Mouse (Mus musculus) neural tube, embryonic 13.5 days (tissue): ENCODE data around the gene Nxf2. TPM values are rescaled to one million over a fixed set of nuclear protein-coding genes. Genes with fewer than 3 reads are reported as not detected.
"Not testable (repeated sequence)": the region's sequence is repeated elsewhere in the genome, so short reads cannot be mapped to it uniquely, and the experiment has no call there.

ENCODE experiments used
- ATAC-seq: fragments of 200-750 bp; cut with Nextera tagmentation; 2 replicates; pipeline ENCODE4 v1.8.0; 2017; ENCODE audit warnings: low read depth, mild to moderate bottlenecking, moderate TSS enrichment, moderate library complexity
- H3K27ac ChIP-seq: fragments of 300-500 bp; sonication (generic); replicated peaks from 2 replicates; pipeline ENCODE4 v1.5.1; 2015; ENCODE audit warnings: moderate library complexity, mild to moderate bottlenecking, inconsistent platforms
- H3K27me3 ChIP-seq: fragments of 300-500 bp; sonication (generic); 2 replicates; pipeline ENCODE4 v1.6.1; 2015; ENCODE audit warnings: mild to moderate bottlenecking, inconsistent platforms
- H3K36me3 ChIP-seq: fragments of 300-500 bp; sonication (generic); 2 replicates; pipeline ENCODE4 v1.6.1; 2015; ENCODE audit warnings: mild to moderate bottlenecking, inconsistent platforms
- H3K4me1 ChIP-seq: fragments of 300-500 bp; sonication (generic); replicated peaks from 2 replicates; pipeline ENCODE4 v1.6.1; 2015; ENCODE audit warnings: inconsistent platforms
- H3K4me2 ChIP-seq: fragments of 300-500 bp; sonication (generic); 2 replicates; pipeline ENCODE4 v1.6.1; 2015; ENCODE audit warnings: inconsistent platforms, mild to moderate bottlenecking, moderate library complexity
- H3K4me3 ChIP-seq: fragments of 300-500 bp; sonication (generic); 2 replicates; pipeline ENCODE4 v1.5.1; 2015; ENCODE audit warnings: mild to moderate bottlenecking, inconsistent platforms
- H3K9ac ChIP-seq: fragments of 300-500 bp; sonication (generic); 2 replicates; pipeline ENCODE4 v1.6.1; 2015; ENCODE audit warnings: moderate library complexity, mild to moderate bottlenecking, inconsistent platforms
- H3K9me3 ChIP-seq: fragments of 300-500 bp; sonication (generic); 2 replicates; pipeline ENCODE4 v1.6.1; 2016; ENCODE audit warnings: inconsistent platforms
- WGBS: fragments of 180-500 bp; shearing (Covaris S2); methylation state at CpG from one replicate; pipeline ENCODE4 v1.1.7; 2015; 5-methylcytosine and 5-hydroxymethylcytosine counted together
- polyA plus RNA-seq: library from polyadenylated mRNA; unstranded; fragments of >200 nt; fragmentation: Nextera tagmentation; extraction: Ambion mirVana; gene quantifications from 2 replicates; pipeline ENCODE4 v1.2.1, GENCODE M21; 2015

The Nxf2 gene
- polyA plus RNA-seq, 1 experiment from 2014 or later: 0.42 TPM

GRCm38 (mm10) chrX:134915745-134916144, 48.8 kb downstream of the Nxf2 start:
- no peaks in the 10 kb centered on the region for H3K36me3 ChIP-seq
- H3K4me3 ChIP-seq: no peak overlapping the region
- no peaks in the 10 kb centered on the region for H3K4me1 ChIP-seq
- 75% methylated on average over 2 of the region's 2 CpGs for WGBS
- H3K4me2 ChIP-seq: no peak overlapping the region
- no peak overlapping the region for H3K9ac ChIP-seq
- no peaks in the 10 kb centered on the region for H3K9me3 ChIP-seq
- no peak overlapping the region for H3K27ac ChIP-seq
- peaks cover 9% of the 10 kb centered on the region; the same call in 1 of the 2 replicates for H3K27me3 ChIP-seq
- no peak for ATAC-seq

GRCm38 (mm10) chrX:134915315-134915714, 49.2 kb downstream of the Nxf2 start:
- H3K9me3 ChIP-seq, ATAC-seq, H3K4me3 ChIP-seq, H3K9ac ChIP-seq, H3K27me3 ChIP-seq, H3K4me1 ChIP-seq, H3K36me3 ChIP-seq, H3K4me2 ChIP-seq, H3K27ac ChIP-seq: not testable (repeated sequence)

- H3K27ac ChIP-seq: no peak overlapping the region
- ATAC-seq: no peak
- no peaks in the 10 kb centered on the region for H3K36me3 ChIP-seq
- no peaks in the 10 kb centered on the region for H3K9me3 ChIP-seq
- no peaks in the 10 kb centered on the region for H3K4me1 ChIP-seq
- H3K4me2 ChIP-seq: no peak overlapping the region
- 69% methylated on average over 4 of the region's 4 CpGs for WGBS
- H3K9ac ChIP-seq: no peak overlapping the region
- H3K27me3 ChIP-seq: peaks cover 9% of the 10 kb centered on the region; the same call in 1 of the 2 replicates
- H3K4me3 ChIP-seq: no peak overlapping the region
Measured at GRCm38 (mm10) chrX:134914851-134915250, 49.7 kb downstream of the Nxf2 start.

GRCm38 (mm10) chrX:134913234-134913936, 51.2 kb downstream of the Nxf2 start:
- H3K4me1 ChIP-seq: no peaks in the 10 kb centered on the region
- ATAC-seq: no peak
- no peak overlapping the region for H3K9ac ChIP-seq
- 35% methylated on average over 4 of the region's 4 CpGs for WGBS
- H3K9me3 ChIP-seq: no peaks in the 10 kb centered on the region
- peaks cover 5% of the 10 kb centered on the region; the same call in 1 of the 2 replicates for H3K27me3 ChIP-seq
- no peak overlapping the region for H3K4me2 ChIP-seq
- no peaks in the 10 kb centered on the region for H3K36me3 ChIP-seq
- H3K4me3 ChIP-seq: no peak overlapping the region
- no peak overlapping the region for H3K27ac ChIP-seq

- no peak for ATAC-seq
- H3K27me3 ChIP-seq: 0 out of 2 replicates have a peak, but pooled peaks cover 5% of the 10 kb centered on the region
Measured at GRCm38 (mm10) chrX:134912805-134913204, 51.7 kb downstream of the Nxf2 start.

GRCm38 (mm10) chrX:134910345-134910744, 54.2 kb downstream of the Nxf2 start:
- H3K4me2 ChIP-seq: no peak overlapping the region
- 80% methylated on average over 4 of the region's 4 CpGs for WGBS
- no peak for ATAC-seq

More at GRCm38 (mm10) chrX:134912805-134913204, 51.7 kb downstream of the Nxf2 start:
- Histone ChIP-seq H3K9ac (no peak overlapping the region), H3K27ac (no peak overlapping the region), H3K4me1 (no peaks in the 10 kb centered on the region), H3K36me3 (no peaks in the 10 kb centered on the region), H3K4me2 (no peak overlapping the region), H3K9me3 (no peaks in the 10 kb centered on the region), H3K4me3 (no peak overlapping the region)
- 76% methylated on average over 2 of the region's 2 CpGs for WGBS

More at GRCm38 (mm10) chrX:134910345-134910744, 54.2 kb downstream of the Nxf2 start:
- H3K27ac ChIP-seq: no peak overlapping the region
- H3K9me3 ChIP-seq: no peaks in the 10 kb centered on the region
- H3K4me3 ChIP-seq: no peak overlapping the region
- 0 out of 2 replicates have a peak, but pooled peaks cover 8% of the 10 kb centered on the region for H3K27me3 ChIP-seq
- no peaks in the 10 kb centered on the region for H3K36me3 ChIP-seq
- no peaks in the 10 kb centered on the region for H3K4me1 ChIP-seq
- no peak overlapping the region for H3K9ac ChIP-seq

Other genes starting within 250 kb of the Nxf2 start
- gene Armcx1, start 246.8 kb downstream of the Nxf2 start, polyA plus RNA-seq: 88.0 and 88.5 TPM in 2 replicates
- 32.5 and 33.8 TPM in 2 replicates for gene Armcx6, start 213.3 kb downstream of the Nxf2 start, polyA plus RNA-seq
- 73.3 and 80.0 TPM in 2 replicates for gene Armcx3, start 208.2 kb downstream of the Nxf2 start, polyA plus RNA-seq
- 86.3 and 87.0 TPM in 2 replicates for gene Armcx2, start 155.5 kb downstream of the Nxf2 start, polyA plus RNA-seq
- gene Zmat1, start 44.5 kb upstream of the Nxf2 start, polyA plus RNA-seq: 6.4 and 8.3 TPM in 2 replicates
- gene Gm15023, start 212.9 kb upstream of the Nxf2 start, polyA plus RNA-seq: not detected in 2 replicates
- 24.5 and 29.8 TPM in 2 replicates for gene Tceal6, start 245.9 kb upstream of the Nxf2 start, polyA plus RNA-seq